Mouse (Mus musculus) Patski (cell line): Measurements from ENCODE around the gene Lzts2. TPM values are rescaled to one million over a fixed set of nuclear protein-coding genes. Genes with fewer than 3 reads are reported as not detected.

Experiments
- ATAC-seq: fragments of 100-300 bp; one replicate; pipeline ENCODE4 v1.8.0; 2021
- CTCF ChIA-PET: fragments of 350-600 bp; sonication (Branson Sonifier 250); formaldehyde crosslinking; loops from one replicate; lab custom pipeline; 2022; ENCODE audit warnings: inconsistent platforms; lab: Charles Lee
- POLR2A ChIA-PET: fragments of 350-600 bp; sonication (Branson Sonifier 250); formaldehyde crosslinking; loops from one replicate; lab custom pipeline; 2022; ENCODE audit warnings: antibody characterized with exemption, inconsistent platforms; lab: Charles Lee
- DNase-seq: peaks from one replicate; pipeline ENCODE4 v3.0.0-alpha.2; 2011; ENCODE audit warnings: low read depth, low spot score
- H3K27me3 ChIP-seq: fragments of 371-371 bp; one replicate; pipeline ENCODE4 v1.5.1; 2021
- CTCF ChIP-seq: fragments of 100-300 bp; IDR thresholded peaks from one replicate; pipeline ENCODE4 v1.5.1; 2021
- in situ Hi-C: fragments of 300-500 bp; cut with MboI; formaldehyde crosslinking; loops from 3 replicates; pipeline ENCODE4 v1.11.1; 2018; ENCODE audit warnings: low pct_unique_long_range_greater_than_20kb, mixed read lengths
- polyA plus RNA-seq: library from polyadenylated mRNA; unstranded; gene quantifications from one replicate; pipeline ENCODE4 v1.2.3, GENCODE M21; 2021

The Lzts2 gene
- polyA plus RNA-seq, 1 experiment from 2014 or later, result 114 TPM

DNA sequence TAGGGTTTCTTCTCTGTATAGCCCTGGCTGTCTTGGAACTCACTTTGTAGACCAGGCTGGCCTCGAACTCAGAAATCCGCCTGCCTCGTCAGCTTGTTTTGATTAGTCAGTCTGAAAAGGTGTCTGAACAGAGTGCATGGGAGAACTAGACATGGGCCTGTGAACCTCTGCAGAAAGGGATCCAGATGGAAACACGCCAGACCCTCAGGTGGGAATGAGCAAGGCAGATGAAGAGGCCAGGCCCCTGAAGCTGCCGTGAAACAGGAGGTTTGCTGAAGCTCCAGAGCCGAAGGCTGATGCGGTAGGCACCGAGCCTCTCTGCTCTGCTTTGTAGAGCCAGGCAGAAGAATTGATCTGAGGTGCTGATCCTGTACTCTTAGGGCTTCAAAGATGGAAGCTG, 2.0 kb upstream of the Lzts2 start:
- no peaks in the 10 kb centered on the region for H3K27me3 ChIP-seq
- ChIA-PET CTCF (interaction anchor here (1.2 to 14.5 kb wide), 8 partner anchors 12 to 64 kb away, joined by 3 to 188 read pairs (median 8); partner anchors contain the start of gene Sfxn3), POLR2A (interaction anchor here (1.0 to 5.5 kb wide), 3 partner anchors 16 to 35 kb away, joined by 3 to 31 read pairs (median 4); partner anchors contain the start of gene Sfxn3)
- DNase-seq, result no peak
- TF ChIP-seq CTCF, result no peak
- in situ Hi-C loops, result no loop called here
- ATAC-seq, result no peak

DNA sequence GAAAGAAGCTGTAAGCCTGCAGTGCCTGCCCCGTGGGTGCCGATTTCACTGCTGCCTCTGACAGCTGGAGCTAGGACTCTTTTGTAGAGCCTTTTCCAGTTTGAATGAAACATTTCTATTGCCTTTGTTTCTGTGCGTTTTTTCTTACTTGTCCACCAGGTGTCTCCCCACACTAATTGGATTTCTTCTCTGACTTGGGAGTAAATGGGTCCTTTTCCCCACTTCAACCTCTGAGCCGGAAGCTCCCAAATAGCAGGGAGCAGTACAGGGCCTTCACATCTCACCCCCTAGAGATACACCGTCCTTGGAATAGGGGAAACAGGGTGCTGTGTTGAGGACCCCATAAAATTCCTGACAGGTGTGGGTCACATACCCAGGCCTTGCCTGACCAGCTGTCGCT, 1.6 kb upstream of the Lzts2 start:
- ATAC-seq (no peak), DNase-seq (no peak)
- TF ChIP-seq CTCF, result no peak
- CTCF ChIA-PET, result interaction anchor here (1.1 to 14.5 kb wide), 11 partner anchors 10 to 64 kb away, joined by 3 to 188 read pairs (median 4); partner anchors contain the start of gene Sfxn3
- H3K27me3 ChIP-seq, result no peaks in the 10 kb centered on the region
- POLR2A ChIA-PET, result interaction anchor here (1.0 to 5.5 kb wide), 3 partner anchors 17 to 35 kb away, joined by 3 to 31 read pairs (median 4); partner anchors contain the start of gene Sfxn3
- in situ Hi-C loops, result no loop called here

DNA sequence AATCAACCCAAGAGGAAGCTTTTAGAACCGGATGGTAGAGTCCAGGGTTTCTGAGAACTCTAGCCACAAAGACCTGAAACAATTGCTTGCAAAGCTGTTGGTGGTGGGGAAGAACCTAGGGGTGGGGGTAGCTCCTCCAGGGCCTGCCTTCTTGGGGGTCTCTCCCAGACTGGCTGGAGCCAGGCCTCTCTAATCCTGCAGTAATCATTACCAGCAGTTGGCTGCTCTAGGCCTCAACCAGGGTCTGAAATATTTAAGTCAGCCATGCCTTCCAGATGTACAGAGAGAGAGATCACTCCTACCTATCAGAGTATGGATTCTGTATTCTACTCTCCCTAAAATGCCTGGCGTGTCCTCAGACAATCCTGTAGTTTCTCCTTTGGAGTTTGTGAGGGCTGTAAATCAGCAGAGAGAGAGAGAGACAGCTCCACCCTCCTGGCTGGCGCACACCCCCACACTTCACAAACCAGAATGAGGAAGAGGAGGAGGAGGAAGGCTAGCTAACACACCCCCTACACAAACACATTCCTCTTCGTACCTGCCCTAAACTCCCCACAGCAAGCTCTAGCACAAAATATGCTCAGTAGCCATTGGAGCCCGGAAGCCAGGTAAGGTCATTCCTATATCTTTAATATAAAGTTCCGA, 511 bp upstream of the Lzts2 start:
- POLR2A ChIA-PET, result interaction anchor here (0.6 to 5.5 kb wide), 7 partner anchors 14 to 1434 kb away, joined by 3 to 31 read pairs (median 4); partner anchors contain the start of gene Sfxn3
- no peak for DNase-seq
- CTCF ChIA-PET, result interaction anchor here (1.1 to 14.5 kb wide), 9 partner anchors 8 to 63 kb away, joined by 3 to 188 read pairs (median 8); partner anchors contain the start of genes Sfxn3 and Twnk
- ATAC-seq, result no peak
- H3K27me3 ChIP-seq, result no peaks in the 10 kb centered on the region
- in situ Hi-C loops, result no loop called here
- no peak for TF ChIP-seq CTCF

DNA sequence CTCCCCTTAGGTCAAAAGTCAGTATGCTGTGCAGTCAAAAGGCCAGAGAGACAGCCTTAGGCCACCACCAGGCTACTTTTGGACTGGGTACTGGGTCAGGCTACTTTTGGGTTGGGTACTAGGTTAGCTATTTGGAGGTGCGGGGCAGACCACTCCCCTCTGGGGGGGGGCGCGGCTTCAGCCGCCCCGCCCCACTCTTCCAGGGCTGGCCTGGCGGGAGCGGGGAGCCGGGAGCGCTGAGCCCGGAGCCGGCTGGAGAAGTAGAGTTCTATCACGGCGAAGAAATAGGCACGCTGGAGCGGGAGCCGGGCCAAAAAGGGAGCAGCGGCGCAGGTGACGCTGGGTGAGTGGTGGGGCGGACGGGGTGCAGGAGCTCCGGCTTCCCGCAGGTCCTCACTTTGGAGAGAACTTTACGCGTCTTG, 778 bp downstream of the Lzts2 start:
- ChIA-PET POLR2A (interaction anchor here (0.6 to 5.5 kb wide), 9 partner anchors 8 to 367 kb away, joined by 3 to 31 read pairs (median 3); partner anchors contain the start of gene Sfxn3), CTCF (interaction anchor here (1.3 to 14.5 kb wide), 4 partner anchors 10 to 42 kb away, joined by 5 to 188 read pairs (median 17); partner anchors contain the start of genes Sfxn3 and Twnk)
- no peaks in the 10 kb centered on the region for H3K27me3 ChIP-seq
- no peak for DNase-seq
- TF ChIP-seq CTCF, result no peak
- no peak for ATAC-seq
- in situ Hi-C loops, result loop anchor here (5.0 kb wide), 1 partner anchor 263 kb away; no protein-coding TSS in a partner anchor

DNA sequence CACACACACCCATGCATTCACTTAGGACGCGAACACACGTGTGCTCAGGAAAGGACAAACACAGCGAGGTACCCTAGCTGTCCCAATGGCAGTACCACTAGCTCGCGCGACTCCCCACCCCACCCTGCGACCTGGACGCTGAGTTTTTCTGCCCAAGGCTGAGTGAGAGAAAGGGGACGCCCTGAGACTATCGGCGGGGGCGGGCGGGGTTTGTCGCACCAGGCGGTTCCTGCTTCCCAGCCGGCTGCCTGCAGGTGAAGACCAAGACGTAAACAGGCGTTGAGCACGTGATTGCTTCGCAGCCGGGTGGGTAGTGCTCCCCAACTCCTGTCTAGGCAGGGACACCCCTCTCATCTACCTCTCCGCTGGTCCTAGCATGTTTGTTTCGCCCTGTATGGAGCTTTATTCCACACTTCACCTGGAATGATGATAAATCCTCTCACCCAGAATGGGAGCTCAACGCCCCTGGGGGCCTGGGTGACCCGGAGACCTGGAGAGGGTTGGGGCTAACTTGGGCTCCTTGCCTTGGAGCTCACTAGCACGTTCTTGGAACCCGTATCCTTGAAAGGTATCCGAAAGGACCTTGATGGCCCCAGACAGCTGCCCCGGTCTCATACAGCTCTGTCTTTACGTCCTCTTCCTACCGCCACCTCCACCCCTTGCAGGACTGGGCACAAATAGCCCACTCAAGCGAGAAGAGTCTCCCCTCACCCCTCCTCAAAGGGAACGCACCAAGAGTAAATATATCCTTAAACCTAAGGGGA, 1.5 kb downstream of the Lzts2 start:
- ATAC-seq (no peak), DNase-seq (no peak)
- POLR2A ChIA-PET, result interaction anchor here (0.6 to 5.5 kb wide), 9 partner anchors 9 to 266 kb away, joined by 3 to 31 read pairs (median 4); partner anchors contain the start of genes Sfxn3 and Twnk
- CTCF ChIA-PET, result interaction anchor here (3.6 to 14.5 kb wide), 3 partner anchors 13 to 41 kb away, joined by 16 to 188 read pairs (median 18); partner anchors contain the start of gene Sfxn3
- in situ Hi-C loops, result loop anchor here (5.0 kb wide), 1 partner anchor 263 kb away; no protein-coding TSS in a partner anchor
- TF ChIP-seq CTCF, result no peak
- no peaks in the 10 kb centered on the region for H3K27me3 ChIP-seq

DNA sequence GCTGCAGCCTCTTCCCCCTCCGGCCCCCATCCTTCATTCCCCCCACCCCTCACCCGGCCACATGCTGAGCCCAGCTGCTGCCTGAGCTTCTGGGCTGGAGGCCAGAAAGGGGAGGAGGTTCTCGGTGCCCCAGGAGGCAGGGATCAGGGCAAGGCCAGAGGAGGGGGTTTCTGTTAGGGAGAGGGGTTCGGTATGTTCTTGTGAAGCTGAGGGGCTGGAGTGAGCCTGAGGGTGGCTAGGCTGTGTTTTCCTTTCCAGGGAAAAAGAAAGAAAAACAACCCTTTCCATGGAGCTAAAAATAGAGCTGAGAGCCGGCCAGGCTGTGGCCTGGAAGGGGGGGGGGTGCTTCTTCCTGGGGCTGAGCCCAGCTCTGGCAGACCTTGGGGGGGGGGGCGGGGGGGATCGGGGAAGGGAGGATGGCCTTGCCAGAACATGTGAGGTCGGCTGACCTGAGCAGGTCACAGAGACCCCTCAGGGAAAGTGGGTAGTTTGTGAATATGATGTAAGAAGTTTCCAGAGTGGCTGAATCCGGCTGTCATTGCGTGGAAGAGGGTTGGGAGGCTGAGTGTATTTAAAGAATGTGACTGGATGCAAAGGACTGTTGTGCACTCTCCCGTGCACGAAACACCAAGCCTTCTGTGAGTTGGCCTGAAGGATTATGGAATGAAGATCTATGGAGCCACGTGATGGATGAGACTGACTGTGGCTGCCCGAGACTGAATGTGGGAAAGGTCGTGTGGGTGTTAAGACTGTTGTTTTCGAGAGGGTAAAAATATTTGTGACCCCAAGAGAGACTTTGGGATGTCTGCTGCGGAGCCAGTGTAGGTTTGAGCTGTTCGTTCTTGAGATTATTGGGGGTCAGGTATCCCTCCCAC, 2.4 kb downstream of the Lzts2 start:
- TF ChIP-seq CTCF, result no peak
- in situ Hi-C loops, result loop anchor here (5.0 kb wide), 1 partner anchor 264 kb away; no protein-coding TSS in a partner anchor
- ChIA-PET CTCF (interaction anchor here (1.1 to 14.5 kb wide), 4 partner anchors 12 to 82 kb away, joined by 3 to 188 read pairs (median 10); no protein-coding TSS in a partner anchor), POLR2A (interaction anchor here (0.6 to 2.7 kb wide), 10 partner anchors 9 to 267 kb away, joined by 3 to 14 read pairs (median 4); partner anchors contain the start of genes Mrpl43 and Twnk)
- no peaks in the 10 kb centered on the region for H3K27me3 ChIP-seq
- peak; percentile 54 for ATAC-seq
- DNase-seq, result no peak

DNA sequence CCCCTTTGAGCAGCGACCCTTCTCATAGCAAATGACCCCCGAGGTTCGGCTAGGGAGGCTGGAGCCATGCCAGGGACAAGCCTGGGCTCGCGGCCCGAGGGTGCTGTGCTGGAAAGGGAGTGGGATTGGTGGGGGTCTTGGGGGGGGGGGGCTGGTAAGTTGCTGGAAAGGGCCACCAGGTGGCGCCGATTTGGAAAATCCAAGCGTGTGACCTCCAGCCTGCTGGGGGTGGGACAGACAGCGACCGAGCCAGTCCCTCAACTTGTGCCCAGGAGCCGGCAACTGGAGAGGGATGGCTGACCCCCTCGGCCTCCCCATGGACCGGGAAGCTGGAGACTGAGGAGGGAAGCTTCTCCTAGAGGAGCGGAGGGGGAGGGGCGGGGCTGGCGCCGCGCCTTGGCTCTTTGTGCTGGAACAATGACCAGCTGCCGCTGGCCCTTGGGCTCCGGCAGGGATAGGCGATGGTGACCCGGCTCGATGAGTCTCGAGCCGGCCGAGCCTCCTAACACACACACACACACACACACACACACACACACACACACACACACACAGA, 3.1 kb downstream of the Lzts2 start:
- no peak for TF ChIP-seq CTCF
- ATAC-seq, result peak; percentile 3
- no peak for DNase-seq
- no peaks in the 10 kb centered on the region for H3K27me3 ChIP-seq
- in situ Hi-C loops, result loop anchor here (5.0 kb wide), 1 partner anchor 265 kb away; no protein-coding TSS in a partner anchor
- CTCF ChIA-PET, result interaction anchor here (1.1 to 14.5 kb wide), 3 partner anchors 12 to 83 kb away, joined by 3 to 188 read pairs (median 3); no protein-coding TSS in a partner anchor
- POLR2A ChIA-PET, result interaction anchor here (0.6 to 2.7 kb wide), 5 partner anchors 9 to 40 kb away, joined by 3 to 14 read pairs (median 3); partner anchors contain the start of genes Mrpl43 and Twnk

DNA sequence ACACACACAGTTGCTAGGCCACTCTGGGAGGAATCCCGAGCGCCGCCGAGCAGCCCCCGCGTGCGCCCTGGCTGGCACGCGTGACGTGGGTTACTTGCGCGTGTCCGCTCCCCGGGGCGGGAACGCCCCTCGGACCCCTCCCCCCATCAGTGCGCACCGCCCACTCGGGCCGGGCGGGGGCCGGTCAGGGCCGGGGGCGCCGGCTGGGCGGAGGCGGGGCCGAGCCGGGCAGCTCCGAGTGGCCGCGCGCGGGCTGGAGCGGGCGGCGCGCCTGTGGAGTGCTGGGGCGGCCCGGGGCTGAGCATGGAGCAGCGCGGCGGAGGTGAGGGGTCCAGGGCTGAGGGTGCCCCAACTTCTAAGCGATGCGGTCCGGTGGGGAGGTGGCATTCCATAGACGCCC, 3.7 kb downstream of the Lzts2 start:
- ATAC-seq, result peak; percentile 19
- CTCF ChIA-PET, result interaction anchor here (1.1 to 14.5 kb wide), 3 partner anchors 11 to 84 kb away, joined by 3 to 188 read pairs (median 3); no protein-coding TSS in a partner anchor
- no peak for DNase-seq
- no peaks in the 10 kb centered on the region for H3K27me3 ChIP-seq
- in situ Hi-C loops, result loop anchor here (5.0 kb wide), 1 partner anchor 266 kb away; no protein-coding TSS in a partner anchor
- POLR2A ChIA-PET, result interaction anchor here (0.6 to 2.7 kb wide), 6 partner anchors 10 to 462 kb away, joined by 3 to 14 read pairs (median 5); partner anchors contain the start of genes Mrpl43, Ndufb8 and Twnk
- TF ChIP-seq CTCF, result no peak
